Mouse (Mus musculus): Measurements from ENCODE around the gene Tex2.
A peak's percentile ranks its signal among the peaks of the same experiment; 100 is the strongest.
"Not testable (repeated sequence)": the region's sequence is repeated elsewhere in the genome, so short reads cannot be mapped to it uniquely, and the experiment has no call there.

Gene Tex2

GRCm38 (mm10) chr11:106579146-106579545, 34.1 kb downstream of the Tex2 start:
- peak; percentile 53 for DNase-seq (ENCODE audit: low read depth)

GRCm38 (mm10) chr11:106577624-106578355, 35.4 kb downstream of the Tex2 start:
- not testable (repeated sequence) for DNase-seq (ENCODE audit: low read depth)

GRCm38 (mm10) chr11:106574456-106574855, 38.8 kb downstream of the Tex2 start:
- no peak for DNase-seq (ENCODE audit: low read depth)

GRCm38 (mm10) chr11:106573476-106574240, 39.6 kb downstream of the Tex2 start:
- no peak for DNase-seq (ENCODE audit: low read depth)

GRCm38 (mm10) chr11:106572958-106573357, 40.3 kb downstream of the Tex2 start:
- peak; percentile 86 for DNase-seq (ENCODE audit: low read depth)

- DNase-seq (ENCODE audit: low read depth): no peak
Measured at GRCm38 (mm10) chr11:106572020-106572782, 41.0 kb downstream of the Tex2 start.

GRCm38 (mm10) chr11:106571026-106571983, 41.9 kb downstream of the Tex2 start:
- DNase-seq (ENCODE audit: low read depth): no peak

- no peak for DNase-seq (ENCODE audit: low read depth)
Measured at GRCm38 (mm10) chr11:106568329-106568960, 44.8 kb downstream of the Tex2 start.

- DNase-seq (ENCODE audit: low read depth): no peak
Measured at GRCm38 (mm10) chr11:106566040-106566785, 47.0 kb downstream of the Tex2 start.

GRCm38 (mm10) chr11:106564261-106564660, 49.0 kb downstream of the Tex2 start:
- no peak for DNase-seq (ENCODE audit: low read depth)

GRCm38 (mm10) chr11:106562707-106563106, 50.5 kb downstream of the Tex2 start:
- DNase-seq (ENCODE audit: low read depth): no peak

- peak; percentile 68 for DNase-seq (ENCODE audit: low read depth)
Measured at GRCm38 (mm10) chr11:106559773-106560172, 53.5 kb downstream of the Tex2 start.

GRCm38 (mm10) chr11:106558008-106558407, 55.2 kb downstream of the Tex2 start:
- DNase-seq (ENCODE audit: low read depth): no peak

GRCm38 (mm10) chr11:106557398-106557797, 55.8 kb downstream of the Tex2 start:
- no peak for DNase-seq (ENCODE audit: low read depth)

- no peak for DNase-seq (ENCODE audit: low read depth)
Measured at GRCm38 (mm10) chr11:106556689-106557088, 56.5 kb downstream of the Tex2 start.

GRCm38 (mm10) chr11:106555805-106556615, 57.2 kb downstream of the Tex2 start:
- peak; percentile 80 for DNase-seq (ENCODE audit: low read depth)

GRCm38 (mm10) chr11:106550398-106550797, 62.8 kb downstream of the Tex2 start:
- DNase-seq (ENCODE audit: low read depth): no peak

GRCm38 (mm10) chr11:106546081-106546480, 67.1 kb downstream of the Tex2 start:
- DNase-seq (ENCODE audit: low read depth): no peak

- no peak for DNase-seq (ENCODE audit: low read depth)
Measured at GRCm38 (mm10) chr11:106544916-106545315, 68.3 kb downstream of the Tex2 start.
